Mouse (Mus musculus) brain, embryonic 14.5 days (tissue): ENCODE data around the gene Bola2.

Experiments used
- CTCF ChIP-seq: fragments of 200-500 bp; IDR thresholded peaks from 2 replicates; pipeline ENCODE4 v1.5.1; 2012; ENCODE audit warnings: inconsistent platforms, mild to moderate bottlenecking, moderate library complexity, borderline replicate concordance; ENCODE audit not compliant: insufficient read depth, insufficient read length; ENCODE audit errors: extremely low read depth
- POLR2A ChIP-seq: fragments of 200-500 bp; IDR thresholded peaks from 2 replicates; pipeline ENCODE4 v1.6.1; 2012; ENCODE audit warnings: mild to moderate bottlenecking, inconsistent platforms, borderline replicate concordance; ENCODE audit not compliant: poor library complexity, insufficient read depth, insufficient read length, severe bottlenecking; ENCODE audit errors: extremely low read depth

DNA sequence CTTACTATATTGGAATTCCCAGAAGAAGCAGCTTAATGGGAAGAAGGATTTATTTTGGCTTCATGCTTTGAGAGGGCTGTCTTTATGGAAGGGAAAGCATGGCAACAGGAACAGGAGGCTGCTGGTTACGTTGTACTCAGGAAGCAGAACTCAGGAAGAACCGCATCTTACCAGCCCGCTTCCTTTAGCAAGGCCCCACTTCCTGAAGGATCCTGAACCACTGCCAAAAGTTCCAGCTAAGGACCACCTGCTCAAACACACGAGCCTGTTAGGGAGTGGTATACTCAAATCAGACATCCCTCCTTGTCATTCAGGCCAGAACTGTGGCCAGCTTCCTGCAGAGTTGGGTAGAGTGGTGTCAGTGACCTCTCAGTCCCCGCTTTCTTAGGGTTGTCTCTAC, 26.7 kb upstream of the Bola2 start:
- TF ChIP-seq POLR2A (no peak), CTCF (no peak)
